Mouse (Mus musculus) spleen, postnatal 10 days (tissue): Measurements from ENCODE around the gene Bcl2.

ENCODE experiments used
- DNase-seq, 2 experiments: peaks; one replicate each; pipeline ENCODE4 v3.0.0; 2021 to 2022; ENCODE audit warnings: low spot score in 2 of 2

The Bcl2 gene

GRCm38 (mm10) chr1:106714530-106714981 is 482 bp upstream of the Bcl2 start:
- no peak for DNase-seq

GRCm38 (mm10) chr1:106712330-106712729 is 1.7 kb downstream of the Bcl2 start:
- DNase-seq, result peak; percentile 25 to 77

DNA sequence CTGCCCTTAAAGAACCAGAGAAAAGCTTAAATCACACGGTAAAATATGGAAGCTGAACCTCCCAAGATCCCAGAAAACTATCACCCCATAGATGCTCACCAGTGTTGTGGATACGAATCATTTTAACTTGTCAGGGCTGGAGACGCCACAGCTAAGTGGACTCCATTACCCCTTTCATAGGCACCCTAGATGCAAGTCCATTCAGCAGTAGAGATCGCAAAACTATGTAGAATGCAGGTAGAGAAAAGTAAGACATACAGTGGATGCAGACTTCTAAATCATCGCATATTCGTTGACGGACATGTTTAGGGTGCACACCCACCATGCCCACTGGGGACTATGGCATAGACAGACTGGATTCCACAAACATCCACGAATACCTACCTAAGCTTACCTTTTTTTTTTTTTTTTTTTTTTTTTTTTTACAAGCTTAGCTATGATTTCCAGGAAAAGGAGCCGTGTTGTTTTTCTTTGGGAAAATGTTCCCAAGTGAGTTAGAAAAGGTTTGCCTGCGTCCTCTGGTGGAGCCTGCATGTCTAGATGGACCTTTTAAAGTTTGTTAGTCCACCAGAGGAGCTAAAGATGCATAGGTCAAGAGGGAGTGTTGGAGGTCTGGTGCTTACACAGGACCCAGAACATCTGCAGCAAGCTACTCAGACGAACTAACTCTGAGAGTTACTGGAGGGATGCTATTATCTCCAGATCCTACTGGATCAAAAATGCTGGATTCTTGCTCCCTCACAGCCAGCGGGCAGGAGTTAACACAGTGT is 2.5 kb downstream of the Bcl2 start:
- DNase-seq, result no peak

- no peak for DNase-seq
Observed at GRCm38 (mm10) chr1:106710202-106710601, 3.9 kb downstream of the Bcl2 start.

DNA sequence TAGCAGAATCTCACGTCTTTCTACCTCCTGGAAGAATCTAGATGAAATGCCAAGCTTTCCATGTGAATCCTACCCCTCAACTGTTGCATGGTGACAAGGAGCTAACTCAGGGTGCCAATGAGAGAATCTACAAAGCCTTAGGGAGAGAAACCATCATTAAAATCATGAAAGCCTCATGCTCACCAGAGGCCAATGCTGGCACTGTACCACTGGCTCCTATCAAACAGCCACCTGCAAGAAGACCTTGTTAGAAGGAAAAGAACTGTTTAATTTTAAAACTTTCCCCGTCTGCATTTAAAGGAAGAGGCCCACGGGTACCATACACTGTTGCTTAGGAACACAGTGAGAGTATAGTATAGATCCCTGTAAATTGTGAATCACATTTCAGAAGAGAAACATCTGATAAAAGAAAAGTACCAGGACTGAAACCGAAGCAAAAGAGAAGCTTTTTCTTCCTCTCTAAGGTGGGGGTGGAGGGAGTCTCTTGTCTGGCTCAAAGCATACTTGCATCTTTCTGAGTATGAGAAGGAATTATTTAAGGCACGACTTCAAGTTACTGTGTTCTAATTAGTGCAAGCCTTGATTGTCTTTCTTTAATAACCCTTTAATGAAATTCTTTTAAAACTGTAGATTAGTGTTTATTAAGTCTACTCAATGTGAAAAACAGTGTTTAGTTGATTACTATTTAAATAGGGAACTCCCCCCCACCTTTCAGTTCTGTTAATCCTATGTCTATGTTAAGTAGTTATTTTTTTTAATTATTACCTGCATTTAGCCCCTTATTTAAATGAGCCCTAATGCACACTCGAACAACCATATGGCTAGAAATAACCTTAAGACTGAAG is 6.8 kb downstream of the Bcl2 start:
- DNase-seq, result no peak

GRCm38 (mm10) chr1:106703183-106703582 is 10.9 kb downstream of the Bcl2 start:
- no peak for DNase-seq

GRCm38 (mm10) chr1:106702471-106703175 is 11.5 kb downstream of the Bcl2 start:
- no peak for DNase-seq

GRCm38 (mm10) chr1:106700520-106701114 is 13.5 kb downstream of the Bcl2 start:
- no peak for DNase-seq

GRCm38 (mm10) chr1:106696472-106696871 is 17.6 kb downstream of the Bcl2 start:
- DNase-seq, result no peak

DNA sequence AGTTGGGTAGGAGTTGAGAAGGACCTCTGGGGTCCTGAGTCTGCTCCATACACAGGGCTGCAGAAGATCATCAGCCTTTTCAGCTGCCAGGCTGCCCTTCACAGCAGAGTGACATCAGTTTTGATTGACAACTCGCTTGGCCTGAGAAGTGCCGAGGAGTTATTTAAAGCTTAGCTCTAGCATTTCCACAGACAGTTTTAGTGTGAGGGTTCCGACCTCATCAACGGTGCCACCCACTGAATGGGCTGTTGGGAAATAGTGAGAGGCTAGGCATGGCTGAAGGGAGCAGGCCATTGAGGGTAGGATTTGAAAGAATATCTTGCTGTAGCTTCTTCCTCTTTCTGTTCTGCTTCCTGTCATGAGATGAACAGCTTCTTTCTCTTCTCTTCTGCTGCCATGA is 18.4 kb downstream of the Bcl2 start:
- DNase-seq, result no peak

DNA sequence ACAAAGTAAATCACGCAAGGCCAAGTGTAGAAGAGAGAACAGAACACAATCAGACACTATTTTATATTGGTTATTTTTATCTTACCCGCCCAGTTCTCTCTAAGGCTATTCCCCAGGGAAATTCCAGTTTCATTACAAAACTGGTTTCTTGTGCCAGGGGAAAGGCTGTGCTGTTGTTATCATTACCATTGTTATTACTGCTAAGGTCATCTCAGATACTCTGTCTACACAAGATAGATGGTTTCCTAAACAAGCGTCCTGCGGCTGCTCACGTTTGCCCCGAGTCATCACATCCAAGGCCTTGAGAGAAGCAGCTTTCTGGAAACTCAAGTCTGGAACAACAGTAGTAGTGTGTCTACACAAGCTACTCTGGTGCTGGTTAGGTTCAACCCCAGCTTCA is 19.8 kb downstream of the Bcl2 start:
- DNase-seq, result no peak

DNA sequence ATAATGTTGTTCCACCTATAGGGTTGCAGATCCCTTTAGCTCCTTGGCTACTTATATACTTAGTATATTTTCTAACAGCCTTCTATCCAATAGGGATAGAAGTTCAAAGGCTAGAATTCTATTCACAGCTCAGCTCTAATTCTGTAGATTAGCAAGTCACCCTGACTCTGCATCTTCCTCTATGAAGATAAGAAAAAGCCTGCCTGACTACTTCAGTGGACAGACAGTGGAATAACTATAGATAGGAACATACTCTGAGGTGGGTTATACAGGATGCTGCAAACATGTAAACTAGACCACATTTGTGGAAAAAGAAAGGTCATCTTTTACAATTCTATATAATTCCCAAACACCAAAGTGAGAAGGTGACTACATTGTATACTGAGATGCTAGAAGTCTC is 21.5 kb downstream of the Bcl2 start:
- DNase-seq, result no peak

- DNase-seq, result no peak
Observed at GRCm38 (mm10) chr1:106690887-106691286, 23.2 kb downstream of the Bcl2 start.

- no peak for DNase-seq
Observed at GRCm38 (mm10) chr1:106688161-106688516, 25.9 kb downstream of the Bcl2 start.

- DNase-seq, result no peak
Observed at GRCm38 (mm10) chr1:106687435-106688160, 26.5 kb downstream of the Bcl2 start.

GRCm38 (mm10) chr1:106685702-106686101 is 28.4 kb downstream of the Bcl2 start:
- DNase-seq, result peak in 1 of 2 experiments; percentile 34

DNA sequence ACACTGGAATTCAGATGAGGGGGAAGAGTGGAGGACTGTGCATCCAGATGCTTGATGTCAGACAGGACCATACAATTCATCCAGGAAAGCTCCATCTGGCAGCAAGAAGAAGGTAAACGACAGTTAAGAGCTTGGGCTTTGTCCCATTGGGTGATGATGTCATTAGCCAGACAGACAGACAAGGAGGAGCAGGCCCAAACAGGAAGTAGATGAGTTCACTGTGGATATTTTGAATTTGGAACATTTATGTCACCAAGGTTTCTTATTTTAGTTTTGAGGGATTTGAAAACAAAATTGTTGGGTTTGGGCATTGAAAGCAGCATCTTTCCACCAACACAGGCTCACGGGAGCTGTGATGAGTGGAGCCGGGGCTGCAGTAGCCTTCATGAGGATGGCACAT is 29.5 kb downstream of the Bcl2 start:
- no peak for DNase-seq

- DNase-seq, result no peak
Observed at GRCm38 (mm10) chr1:106682829-106683228, 31.2 kb downstream of the Bcl2 start.

DNA sequence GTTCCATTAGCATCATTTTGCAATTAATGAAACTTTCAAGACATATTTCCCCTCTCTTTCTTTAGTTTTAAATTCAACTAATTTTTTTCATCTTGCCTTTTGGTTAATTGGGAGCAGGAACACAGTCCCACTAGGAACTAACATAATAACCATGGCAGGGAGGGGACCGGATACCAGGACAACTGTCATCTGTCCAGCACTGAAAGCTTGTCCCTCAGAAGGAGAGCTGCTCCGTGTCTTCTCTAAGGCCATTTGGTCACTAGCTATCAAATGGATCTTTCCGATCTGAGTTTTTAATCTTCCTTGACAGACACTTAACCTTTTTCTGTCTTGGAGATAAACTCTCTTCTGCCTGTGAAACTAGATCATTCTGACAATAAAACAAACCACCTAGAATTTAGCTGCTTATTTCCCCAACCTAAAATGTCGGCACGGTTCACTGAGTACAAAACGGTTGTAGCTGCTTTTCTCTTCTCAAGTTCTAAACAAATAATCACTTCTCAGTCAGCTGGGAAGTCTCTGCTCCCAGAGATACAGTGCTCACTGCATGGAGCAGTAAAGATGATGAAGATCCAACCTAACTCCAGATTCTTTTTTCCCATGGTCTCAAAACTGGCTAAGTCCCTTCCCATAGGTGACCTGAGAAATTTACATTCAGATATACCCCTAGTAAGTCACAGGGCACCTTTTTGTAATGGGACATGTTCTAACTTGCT is 34.1 kb downstream of the Bcl2 start:
- DNase-seq, result no peak

DNA sequence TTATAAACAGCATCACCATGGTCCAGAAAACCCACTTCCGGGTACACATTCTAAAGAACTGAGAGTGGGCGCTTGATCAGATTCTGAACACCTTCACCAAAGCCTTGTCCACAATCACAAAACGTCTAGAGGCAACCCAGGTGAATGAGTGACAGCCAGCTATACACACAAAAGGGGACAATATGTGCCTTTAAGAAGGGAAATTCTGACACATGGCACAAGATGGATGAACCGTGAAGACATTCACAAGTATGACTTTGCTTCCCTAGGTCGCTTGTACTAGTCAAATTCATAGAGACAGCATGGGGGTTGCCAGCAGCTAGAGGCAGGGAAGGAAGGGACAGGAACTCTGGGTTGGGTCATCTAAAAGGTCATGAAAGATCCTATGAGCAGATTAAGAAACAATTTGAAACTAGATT is 36.0 kb downstream of the Bcl2 start:
- no peak for DNase-seq
